Mouse (Mus musculus): Measurements from ENCODE around the gene Sp9.

DNA sequence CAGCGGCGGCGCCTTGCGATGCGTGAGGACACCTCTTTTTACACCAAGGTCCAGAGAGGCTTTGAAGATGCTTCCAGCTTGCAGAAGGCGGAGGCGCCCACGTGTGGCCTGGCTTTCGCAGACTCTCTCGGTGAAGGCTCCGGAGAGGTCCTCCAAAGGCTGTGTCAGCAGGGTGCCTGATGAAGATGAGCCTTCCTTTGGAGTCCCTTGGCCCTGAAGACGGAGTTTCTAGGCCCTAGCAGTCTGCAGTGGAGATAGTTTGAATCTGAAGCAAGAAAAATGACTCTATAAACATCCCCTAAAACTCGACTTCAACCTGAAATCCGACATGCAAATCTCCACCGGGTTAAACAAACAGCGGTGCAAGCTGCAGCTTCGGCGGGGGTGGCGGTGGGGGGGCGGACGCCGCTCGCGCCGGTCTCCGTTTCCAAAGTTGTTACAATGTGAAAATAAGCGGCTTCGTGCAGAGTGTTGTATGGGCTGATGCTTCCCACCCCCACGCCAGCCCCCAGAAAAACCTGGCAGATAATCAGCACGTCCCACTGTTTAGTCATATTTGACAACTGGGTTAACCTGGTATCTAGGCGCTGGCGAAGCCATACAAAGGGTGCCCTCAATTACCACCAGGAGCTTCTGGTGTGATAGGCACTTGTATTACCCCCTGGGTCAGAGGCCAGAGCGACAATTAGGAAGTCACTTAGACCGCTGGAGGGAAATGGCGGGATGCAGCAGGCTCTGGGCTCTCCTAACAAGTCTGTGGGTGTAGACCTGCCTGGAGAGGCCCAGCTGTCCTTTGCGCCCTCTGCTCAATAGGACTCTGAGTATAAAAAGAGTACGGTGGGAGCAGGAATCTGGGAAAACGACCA is 899 bp upstream of the Sp9 start:
- TF ChIP-seq CTCF (IDR thresholded peaks at IDR 0.05; ENCODE audit: low read depth, low read length) = no peak
- TF ChIP-seq GATA2 (IDR thresholded peaks at IDR 0.05; ENCODE audit: borderline replicate concordance, low read depth, low read length) = no peak
- TF ChIP-seq GATA1 (IDR thresholded peaks at IDR 0.05; ENCODE audit: borderline replicate concordance, low read length) = no peak
- no peak for TF ChIP-seq TAL1 (conservative IDR thresholded peaks at IDR 0.05; ENCODE audit: low read depth, low read length)
